Mouse (Mus musculus) gastrocnemius, postnatal 25 days (tissue): Measurements from ENCODE around the gene Map4k5. TPM values are rescaled to one million over a fixed set of nuclear protein-coding genes. Genes with fewer than 3 reads are reported as not detected.

Experiments
- DNase-seq: peaks from one replicate; pipeline ENCODE4 v3.0.0; 2022
- total RNA-seq, 2 experiments: library from RNA; stranded (reverse); gene quantifications; 1 replicate in 1 of 2; 2 replicates in 1 of 2; pipeline ENCODE4 v1.2.3; 2021

The Map4k5 gene
- total RNA-seq, 2 experiments from 2014 or later: 19.2 to 20.4 TPM

GRCm38 (mm10) chr12:69838376-69838775 is 54.6 kb downstream of the Map4k5 start:
- DNase-seq: no peak

GRCm38 (mm10) chr12:69833982-69834604 is 58.9 kb downstream of the Map4k5 start:
- DNase-seq: no peak

- no peak for DNase-seq
Measured at GRCm38 (mm10) chr12:69831239-69831910, 61.6 kb downstream of the Map4k5 start.

- no peak for DNase-seq
Measured at GRCm38 (mm10) chr12:69828214-69828613, 64.8 kb downstream of the Map4k5 start.

GRCm38 (mm10) chr12:69824881-69825597 is 68.0 kb downstream of the Map4k5 start:
- no peak for DNase-seq

- peak; percentile 44 for DNase-seq
Measured at GRCm38 (mm10) chr12:69814272-69814671, 78.7 kb downstream of the Map4k5 start.

- DNase-seq: no peak
Measured at GRCm38 (mm10) chr12:69813596-69813995, 79.4 kb downstream of the Map4k5 start.

GRCm38 (mm10) chr12:69812986-69813385 is 80.0 kb downstream of the Map4k5 start:
- no peak for DNase-seq

GRCm38 (mm10) chr12:69811976-69812375 is 81.0 kb downstream of the Map4k5 start:
- no peak for DNase-seq

- no peak for DNase-seq
Measured at GRCm38 (mm10) chr12:69809439-69809838, 83.6 kb downstream of the Map4k5 start.

GRCm38 (mm10) chr12:69807399-69807985 is 85.5 kb downstream of the Map4k5 start:
- DNase-seq: no peak

GRCm38 (mm10) chr12:69805148-69805547 is 87.9 kb downstream of the Map4k5 start:
- no peak for DNase-seq

GRCm38 (mm10) chr12:69804393-69805070 is 88.5 kb downstream of the Map4k5 start:
- no peak for DNase-seq

GRCm38 (mm10) chr12:69803196-69803595 is 89.8 kb downstream of the Map4k5 start:
- no peak for DNase-seq

GRCm38 (mm10) chr12:69800586-69800985 is 92.4 kb downstream of the Map4k5 start:
- DNase-seq: no peak

- DNase-seq: no peak
Measured at GRCm38 (mm10) chr12:69796311-69796710, 96.7 kb downstream of the Map4k5 start.

- DNase-seq: peak; percentile 41
Measured at GRCm38 (mm10) chr12:69790530-69791505, 102.2 kb downstream of the Map4k5 start, which contains the start of gene Cdkl1. Gene Cdkl1 (minus strand): TSS chr12:69791267.

GRCm38 (mm10) chr12:69789766-69790529 is 103.1 kb downstream of the Map4k5 start:
- no peak for DNase-seq

GRCm38 (mm10) chr12:69788380-69788779 is 104.6 kb downstream of the Map4k5 start:
- no peak for DNase-seq

- no peak for DNase-seq
Measured at GRCm38 (mm10) chr12:69785471-69785870, 107.5 kb downstream of the Map4k5 start.
